Mouse (Mus musculus) G1E (cell line): ENCODE results near the gene Gnao1.

Source experiments
- CTCF ChIP-seq: IDR thresholded peaks from 2 replicates; pipeline ENCODE4 v1.5.1; 2012; ENCODE audit warnings: low read depth, low read length, inconsistent platforms, mixed read lengths
- GATA1 ChIP-seq: IDR thresholded peaks from 2 replicates; pipeline ENCODE4 v1.6.1; 2012; ENCODE audit warnings: borderline replicate concordance, low read length, inconsistent platforms, mixed read lengths
- GATA2 ChIP-seq: IDR thresholded peaks from 2 replicates; pipeline ENCODE4 v1.6.1; 2012; ENCODE audit warnings: low read depth, low read length, inconsistent platforms, borderline replicate concordance
- POLR2AphosphoS5 ChIP-seq: IDR thresholded peaks from 2 replicates; pipeline ENCODE4 v1.6.1; 2012; ENCODE audit warnings: low read depth, low read length, inconsistent platforms; ENCODE audit not compliant: insufficient replicate concordance
- TAL1 ChIP-seq: conservative IDR thresholded peaks from 2 replicates; pipeline ENCODE4 v1.6.1; 2012; ENCODE audit warnings: low read depth, low read length, inconsistent platforms, mixed read lengths

DNA sequence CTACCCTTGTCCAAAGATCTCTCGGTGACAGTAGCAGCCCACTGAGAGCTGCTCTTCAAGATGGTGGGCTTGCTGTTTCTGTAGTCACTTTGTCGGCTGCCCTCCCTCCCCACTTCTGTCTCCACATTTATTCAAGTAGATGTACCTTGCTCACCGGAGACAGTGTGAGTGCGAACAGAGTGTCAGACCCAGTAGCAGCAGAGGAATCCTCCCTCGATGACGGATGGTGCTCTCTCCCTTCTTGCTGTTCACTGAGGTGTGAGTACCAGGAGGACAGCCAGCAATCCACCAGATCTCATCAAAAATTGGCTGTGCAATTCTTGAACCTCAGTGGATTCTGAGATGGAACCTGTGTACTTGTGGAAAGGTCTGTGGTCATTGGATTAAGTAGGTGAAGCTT lies 6.5 kb downstream of the Gnao1 start:
- TF ChIP-seq TAL1 = no peak
- no peak for TF ChIP-seq CTCF
- TF ChIP-seq GATA2 = no peak
- no peak for TF ChIP-seq GATA1
- no peak for TF ChIP-seq POLR2AphosphoS5
